Mouse (Mus musculus) naive thymus-derived CD4-positive, alpha-beta T cell, adult 2 months (primary cell): ENCODE data around the gene Dnal1.
A peak's percentile ranks its signal among the peaks of the same experiment; 100 is the strongest.
"Not testable (repeated sequence)": the region's sequence is repeated elsewhere in the genome, so short reads cannot be mapped to it uniquely, and the experiment has no call there.

ENCODE experiments used
- DNase-seq: peaks from one replicate; pipeline ENCODE4 v3.0.0-alpha.2; 2011; ENCODE audit warnings: low read depth

The Dnal1 gene

GRCm38 (mm10) chr12:84114153-84114994, at the start of gene Dnal1:
TSS of gene Dnal1 (plus strand) at chr12:84114366.
- DNase-seq: peak; percentile 88

- DNase-seq: no peak
These were observed 49.5 kb upstream of the Dnal1 start for GRCm38 (mm10) chr12:84064621-84065020.

GRCm38 (mm10) chr12:84067752-84068151, 46.4 kb upstream of the Dnal1 start:
- no peak for DNase-seq

GRCm38 (mm10) chr12:84068296-84068695, 45.9 kb upstream of the Dnal1 start:
- no peak for DNase-seq

- DNase-seq: no peak
These were observed 45.2 kb upstream of the Dnal1 start, which contains the start of gene Acot5 for GRCm38 (mm10) chr12:84068986-84069385. TSS of gene Acot5 (plus strand) at chr12:84069325.

- DNase-seq: not testable (repeated sequence)
These were observed 44.6 kb upstream of the Dnal1 start for GRCm38 (mm10) chr12:84069582-84069981.

- no peak for DNase-seq
These were observed 42.5 kb upstream of the Dnal1 start for GRCm38 (mm10) chr12:84071696-84072095.

- DNase-seq: no peak
These were observed 36.7 kb upstream of the Dnal1 start for GRCm38 (mm10) chr12:84077371-84077990.

GRCm38 (mm10) chr12:84083842-84084241, 30.3 kb upstream of the Dnal1 start:
- no peak for DNase-seq

- no peak for DNase-seq
These were observed 29.6 kb upstream of the Dnal1 start for GRCm38 (mm10) chr12:84084581-84084980.

GRCm38 (mm10) chr12:84094666-84095065, 19.5 kb upstream of the Dnal1 start:
- not testable (repeated sequence) for DNase-seq

GRCm38 (mm10) chr12:84099605-84100004, 14.6 kb upstream of the Dnal1 start:
- no peak for DNase-seq

GRCm38 (mm10) chr12:84100071-84100470, 14.1 kb upstream of the Dnal1 start:
- no peak for DNase-seq

- DNase-seq: peak; percentile 71
These were observed 13.3 kb upstream of the Dnal1 start, which contains the start of gene Acot6 for GRCm38 (mm10) chr12:84100604-84101492. TSS of gene Acot6 (plus strand) at chr12:84100654.

- no peak for DNase-seq
These were observed 12.7 kb upstream of the Dnal1 start for GRCm38 (mm10) chr12:84101493-84101845.

- no peak for DNase-seq
These were observed 7.2 kb upstream of the Dnal1 start for GRCm38 (mm10) chr12:84107012-84107411.

- no peak for DNase-seq
These were observed 6.5 kb upstream of the Dnal1 start for GRCm38 (mm10) chr12:84107692-84108091.

GRCm38 (mm10) chr12:84109924-84110323, 4.2 kb upstream of the Dnal1 start:
- no peak for DNase-seq

- DNase-seq: no peak
These were observed 3.4 kb upstream of the Dnal1 start for GRCm38 (mm10) chr12:84110814-84111213.

GRCm38 (mm10) chr12:84113676-84114075, 490 bp upstream of the Dnal1 start:
- DNase-seq: no peak

GRCm38 (mm10) chr12:84119584-84119983, 5.4 kb downstream of the Dnal1 start:
- DNase-seq: no peak

- DNase-seq: no peak
These were observed 11.7 kb downstream of the Dnal1 start for GRCm38 (mm10) chr12:84125892-84126291.
